Mouse (Mus musculus): ENCODE data around the gene Mrps5. TPM values are rescaled to one million over a fixed set of nuclear protein-coding genes. Genes with fewer than 3 reads are reported as not detected.

The Mrps5 gene
- total RNA-seq, 2 experiments from 2014 or later, result 69.3 to 82.2 TPM

Other genes starting within 250 kb of the Mrps5 start
- gene Astl, start 248.6 kb upstream of the Mrps5 start, total RNA-seq (2021), result not detected
- gene Adra2b, start 224.0 kb upstream of the Mrps5 start, total RNA-seq (2021), result under 1 TPM; 0.40 to 0.71 TPM
- not detected for gene Gpat2, start 162.0 kb upstream of the Mrps5 start, total RNA-seq (2021)
- gene Fahd2a, start 142.7 kb upstream of the Mrps5 start, total RNA-seq (2021), result 10 to 100 TPM; 22.0 to 22.8 TPM
- gene Kcnip3, start 65.1 kb upstream of the Mrps5 start, total RNA-seq (2021), result under 1 TPM; 0.21 to 0.43 TPM
- gene Prom2, start 45.8 kb upstream of the Mrps5 start, total RNA-seq (2021), result not detected
- gene Zfp661, start 128 bp upstream of the Mrps5 start, total RNA-seq (2021), result 1 to 10 TPM; 2.0 to 3.0 TPM
- 1 to 10 TPM; 1.6 to 1.9 TPM for gene Mal, start 69.5 kb downstream of the Mrps5 start, total RNA-seq (2021)
- 1 to 10 TPM; 2.2 to 4.9 TPM for gene Mall, start 142.7 kb downstream of the Mrps5 start, total RNA-seq (2021)
- gene Nphp1, start 201.7 kb downstream of the Mrps5 start, total RNA-seq (2021), result 10 to 100 TPM; 21.9 to 23.8 TPM
- gene Mtln, start 205.3 kb downstream of the Mrps5 start, total RNA-seq (2021), result 100 to 1,000 TPM; 121 to 130 TPM
- not detected for gene Bub1, start 244.6 kb downstream of the Mrps5 start, total RNA-seq (2021)